Mouse (Mus musculus) limb, embryonic 12.5 days (tissue): ENCODE measurements around the gene Nt5m. TPM values are rescaled to one million over a fixed set of nuclear protein-coding genes. Genes with fewer than 3 reads are reported as not detected.

Experiments
- ATAC-seq: fragments of 200-750 bp; cut with Nextera tagmentation; 2 replicates; pipeline ENCODE4 v1.8.0; 2017; ENCODE audit warnings: low read depth, moderate TSS enrichment; ENCODE audit not compliant: insufficient number of reproducible peaks, insufficient read depth, low FRiP score, low TSS enrichment
- H3K27ac ChIP-seq: fragments of 300-500 bp; sonication (generic); 2 replicates; pipeline ENCODE4 v1.5.1; 2016; ENCODE audit warnings: mild to moderate bottlenecking, moderate library complexity
- H3K27me3 ChIP-seq: fragments of 300-500 bp; sonication (generic); 2 replicates; pipeline ENCODE4 v1.6.1; 2016; ENCODE audit warnings: mild to moderate bottlenecking, moderate library complexity
- H3K36me3 ChIP-seq: fragments of 300-500 bp; sonication (generic); 2 replicates; pipeline ENCODE4 v1.6.1; 2016; ENCODE audit warnings: mild to moderate bottlenecking, moderate library complexity
- H3K4me1 ChIP-seq: fragments of 300-500 bp; sonication (generic); replicated peaks from 2 replicates; pipeline ENCODE4 v1.6.1; 2016
- H3K4me2 ChIP-seq: fragments of 300-500 bp; sonication (generic); 2 replicates; pipeline ENCODE4 v1.6.1; 2016; ENCODE audit warnings: mild to moderate bottlenecking, moderate library complexity
- H3K4me3 ChIP-seq: fragments of 300-500 bp; sonication (generic); replicated peaks from 2 replicates; pipeline ENCODE4 v1.5.1; 2016; ENCODE audit warnings: mild to moderate bottlenecking
- H3K9ac ChIP-seq: fragments of 300-500 bp; sonication (generic); replicated peaks from 2 replicates; pipeline ENCODE4 v1.6.1; 2016; ENCODE audit warnings: mild to moderate bottlenecking, moderate library complexity
- H3K9me3 ChIP-seq: fragments of 300-500 bp; sonication (generic); 2 replicates; pipeline ENCODE4 v1.6.1; 2016; ENCODE audit warnings: mild to moderate bottlenecking, moderate library complexity
- WGBS: fragments of 180-500 bp; shearing (Covaris S2); methylation state at CpG from one replicate; pipeline ENCODE4 v1.1.7; 2016; 5-methylcytosine and 5-hydroxymethylcytosine counted together
- polyA plus RNA-seq: library from polyadenylated mRNA; unstranded; fragments of >200 nt; fragmentation: Nextera tagmentation; extraction: Ambion mirVana; gene quantifications from 2 replicates; pipeline ENCODE4 v1.2.1, GENCODE M21; 2016

The Nt5m gene
- polyA plus RNA-seq, 1 experiment from 2014 or later = 39.8 TPM

GRCm38 (mm10) chr11:59886952-59887351 is 47.7 kb downstream of the Nt5m start:
- Histone ChIP-seq H3K9me3 (no peaks in the 10 kb centered on the region), H3K36me3 (no peaks in the 10 kb centered on the region)
- 69% methylated on average over 1 of the region's 1 CpGs for WGBS

DNA sequence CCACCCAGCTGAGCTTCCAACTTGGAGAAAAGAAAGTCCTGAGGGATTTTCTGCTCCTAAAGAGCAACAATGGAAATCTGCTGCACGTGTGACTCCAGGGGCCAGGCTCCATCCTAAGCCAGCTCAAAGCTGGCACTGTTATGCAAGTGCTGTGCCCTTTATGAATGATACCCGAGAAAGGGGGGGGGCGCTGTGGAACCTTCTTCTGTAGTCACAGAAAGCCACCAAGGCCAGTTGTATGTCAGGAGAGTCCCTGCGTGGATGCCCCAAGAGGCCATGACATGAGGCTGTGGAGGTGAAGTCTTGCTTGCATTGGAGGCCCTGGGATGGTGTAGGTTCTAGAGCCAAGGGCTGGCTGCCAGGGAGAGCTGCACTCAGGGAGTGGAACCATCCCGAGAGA is 48.9 kb downstream of the Nt5m start:
- Histone ChIP-seq H3K36me3 (no peaks in the 10 kb centered on the region), H3K9me3 (no peaks in the 10 kb centered on the region), H3K9ac (no peak overlapping the region), H3K4me2 (no peak overlapping the region), H3K27ac (no peak overlapping the region), H3K27me3 (no peaks in the 10 kb centered on the region), H3K4me1 (peaks cover 6% of the 10 kb centered on the region; the same call in 1 of the 2 replicates), H3K4me3 (no peak overlapping the region)
- no peak for ATAC-seq
- 84% methylated on average over 5 of the region's 5 CpGs for WGBS

More at GRCm38 (mm10) chr11:59886952-59887351, 47.7 kb downstream of the Nt5m start:
- no peak overlapping the region for H3K27ac ChIP-seq
- H3K4me2 ChIP-seq = no peak overlapping the region
- peaks cover 6% of the 10 kb centered on the region; the same call in 1 of the 2 replicates for H3K4me1 ChIP-seq
- ATAC-seq = no peak
- H3K9ac ChIP-seq = no peak overlapping the region
- H3K4me3 ChIP-seq = no peak overlapping the region
- H3K27me3 ChIP-seq = no peaks in the 10 kb centered on the region

- Histone ChIP-seq H3K27ac (no peak overlapping the region), H3K4me3 (no peak overlapping the region), H3K36me3 (no peaks in the 10 kb centered on the region), H3K4me2 (no peak overlapping the region), H3K27me3 (no peaks in the 10 kb centered on the region), H3K4me1 (no peaks in the 10 kb centered on the region), H3K9me3 (no peaks in the 10 kb centered on the region), H3K9ac (no peak overlapping the region)
- ATAC-seq = no peak
- 51% methylated on average over 6 of the region's 6 CpGs for WGBS
Observed at GRCm38 (mm10) chr11:59891854-59892253, 52.6 kb downstream of the Nt5m start.

DNA sequence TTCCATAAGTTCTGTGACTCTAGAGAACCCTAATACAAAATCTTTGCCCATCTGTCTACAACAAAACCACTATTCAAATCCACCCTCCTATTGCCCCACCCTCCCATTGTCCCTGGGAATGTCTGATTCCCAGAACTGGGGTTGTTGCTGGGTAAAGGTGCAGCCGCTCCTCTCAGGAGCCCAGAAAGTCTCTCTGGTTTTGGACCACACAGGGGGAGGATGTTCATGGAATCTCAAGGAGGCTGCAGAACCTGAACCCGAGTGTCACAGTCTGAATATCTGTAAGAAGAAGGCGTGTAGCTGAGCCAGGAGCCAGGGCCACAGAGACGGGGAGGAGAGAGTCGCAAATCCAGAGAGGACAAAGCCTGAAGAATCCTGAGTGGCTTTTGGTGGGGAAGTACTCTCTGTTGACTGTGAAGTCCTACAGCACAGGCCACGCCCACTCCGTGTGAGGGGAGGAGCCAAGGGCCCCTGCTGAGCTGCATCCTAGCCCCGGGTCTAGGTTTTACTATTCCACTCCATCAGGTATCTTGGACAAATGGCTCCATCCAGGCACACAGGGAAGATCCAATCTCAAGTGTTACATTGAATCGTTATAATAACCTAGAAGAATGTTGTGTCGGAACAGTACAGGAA is 54.0 kb downstream of the Nt5m start:
- Histone ChIP-seq H3K4me3 (no peak overlapping the region), H3K27ac (no peak overlapping the region), H3K4me2 (no peak overlapping the region), H3K9me3 (no peaks in the 10 kb centered on the region), H3K4me1 (no peaks in the 10 kb centered on the region), H3K9ac (no peak overlapping the region), H3K27me3 (no peaks in the 10 kb centered on the region), H3K36me3 (no peaks in the 10 kb centered on the region)
- WGBS = 65% methylated on average over 10 of the region's 10 CpGs
- no peak for ATAC-seq

GRCm38 (mm10) chr11:59894916-59895315 is 55.7 kb downstream of the Nt5m start:
- H3K36me3 ChIP-seq = no peaks in the 10 kb centered on the region
- H3K4me2 ChIP-seq = no peak overlapping the region
- WGBS = 52% methylated on average over 6 of the region's 6 CpGs
- H3K9ac ChIP-seq = no peak overlapping the region
- no peaks in the 10 kb centered on the region for H3K4me1 ChIP-seq
- no peak overlapping the region for H3K4me3 ChIP-seq
- no peaks in the 10 kb centered on the region for H3K27me3 ChIP-seq
- H3K27ac ChIP-seq = no peak overlapping the region
- ATAC-seq = no peak
- H3K9me3 ChIP-seq = no peaks in the 10 kb centered on the region

GRCm38 (mm10) chr11:59895316-59895715 is 56.1 kb downstream of the Nt5m start:
- no peak overlapping the region for H3K9ac ChIP-seq
- H3K36me3 ChIP-seq = no peaks in the 10 kb centered on the region
- WGBS = 74% methylated on average over 8 of the region's 8 CpGs
- H3K4me2 ChIP-seq = no peak overlapping the region
- no peaks in the 10 kb centered on the region for H3K9me3 ChIP-seq
- no peak overlapping the region for H3K27ac ChIP-seq
- no peak for ATAC-seq
- no peaks in the 10 kb centered on the region for H3K27me3 ChIP-seq
- H3K4me3 ChIP-seq = no peak overlapping the region
- H3K4me1 ChIP-seq = no peaks in the 10 kb centered on the region

GRCm38 (mm10) chr11:59897981-59898599 is 58.8 kb downstream of the Nt5m start:
- no peaks in the 10 kb centered on the region for H3K4me1 ChIP-seq
- no peaks in the 10 kb centered on the region for H3K9me3 ChIP-seq
- 64% methylated on average over 11 of the region's 11 CpGs for WGBS
- no peaks in the 10 kb centered on the region for H3K36me3 ChIP-seq
- no peak overlapping the region for H3K9ac ChIP-seq
- no peak overlapping the region for H3K4me3 ChIP-seq
- H3K4me2 ChIP-seq = no peak overlapping the region
- H3K27me3 ChIP-seq = no peaks in the 10 kb centered on the region
- no peak for ATAC-seq
- H3K27ac ChIP-seq = no peak overlapping the region

GRCm38 (mm10) chr11:59899711-59900685 is 60.8 kb downstream of the Nt5m start:
- WGBS = 52% methylated on average over 13 of the region's 13 CpGs
- no peaks in the 10 kb centered on the region for H3K36me3 ChIP-seq
- no peaks in the 10 kb centered on the region for H3K9me3 ChIP-seq
- no peak overlapping the region for H3K4me3 ChIP-seq
- no peak overlapping the region for H3K27ac ChIP-seq
- no peak overlapping the region for H3K9ac ChIP-seq
- ATAC-seq = no peak
- no peaks in the 10 kb centered on the region for H3K27me3 ChIP-seq
- no peak overlapping the region for H3K4me2 ChIP-seq
- H3K4me1 ChIP-seq = no peaks in the 10 kb centered on the region

- 95% methylated on average over 1 of the region's 1 CpGs for WGBS
- Histone ChIP-seq H3K27me3 (no peaks in the 10 kb centered on the region), H3K36me3 (no peaks in the 10 kb centered on the region), H3K4me3 (no peak overlapping the region), H3K27ac (no peak overlapping the region), H3K9me3 (no peaks in the 10 kb centered on the region), H3K4me2 (no peak overlapping the region), H3K4me1 (no peaks in the 10 kb centered on the region), H3K9ac (no peak overlapping the region)
- no peak for ATAC-seq
Observed at GRCm38 (mm10) chr11:59900995-59901394, 61.7 kb downstream of the Nt5m start.

GRCm38 (mm10) chr11:59902045-59902726 is 62.9 kb downstream of the Nt5m start:
- no peaks in the 10 kb centered on the region for H3K36me3 ChIP-seq
- no peak for ATAC-seq
- no peaks in the 10 kb centered on the region for H3K27me3 ChIP-seq
- no peaks in the 10 kb centered on the region for H3K4me1 ChIP-seq
- no peak overlapping the region for H3K9ac ChIP-seq
- H3K4me2 ChIP-seq = no peak overlapping the region
- 72% methylated on average over 8 of the region's 8 CpGs for WGBS
- H3K4me3 ChIP-seq = no peak overlapping the region
- 0 out of 2 replicates have a peak overlapping the region, but pooled peaks have one; percentile 17 for H3K27ac ChIP-seq
- H3K9me3 ChIP-seq = no peaks in the 10 kb centered on the region
